ENCODE assay signal across 32 mouse cellular contexts in the genomic region with DNA sequence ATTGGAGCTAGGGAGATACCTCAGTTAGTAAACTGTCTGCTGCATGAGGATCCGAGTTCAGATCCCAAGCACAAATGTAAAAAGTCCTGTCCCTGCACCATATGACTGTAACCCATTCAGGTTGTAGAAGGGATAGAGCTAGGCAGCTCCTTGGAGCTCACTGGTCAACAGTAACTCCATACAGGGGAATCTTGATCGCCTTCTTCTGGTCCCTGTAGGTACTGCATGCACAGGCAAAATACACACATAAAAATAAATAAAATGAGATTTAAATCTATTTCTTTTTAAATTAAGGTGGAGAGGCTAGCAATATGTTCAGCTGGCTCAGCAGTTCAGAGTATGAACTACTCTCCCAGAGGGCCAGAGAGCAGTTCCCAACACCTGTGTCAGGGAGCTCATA. TPM values are rescaled to one million over a fixed set of nuclear protein-coding genes. Genes with fewer than 3 reads are reported as not detected.
A peak's percentile ranks its signal among the peaks of the same experiment; 100 is the strongest.
DNase-seq lines count a peak whose midpoint lies in the region; ATAC-seq and TF ChIP-seq lines count a peak whose summit lies in the region.
"Had no signal": no experiment of that assay in that cellular context is flagged by ENCODE, and none has a peak within 500 bp of the region (broad histone marks: within the 10 kb centered on the region; RNA-seq: fewer than 3 reads in every experiment).

No protein-coding gene starts in this region.

- no peaks in the 10 kb centered on the region for H3K9me3 ChIP-seq in hindbrain, postnatal 0 days (ENCODE audit: low read length)
- H3K9me3 ChIP-seq in hindbrain, embryonic 12.5 days (replicated peaks) = no peaks in the 10 kb centered on the region
- H3K9me3 ChIP-seq: embryonic facial prominence, embryonic 13.5 days; hindbrain, embryonic 10.5 days; kidney, embryonic 15.5 days; liver, embryonic 15.5 days; megakaryocyte, embryonic 14.5 days; midbrain, embryonic 12.5 days had no signal

- DNase-seq in hindbrain, postnatal 0 days (ENCODE audit: low spot score) = no peak
- DNase-seq in 3T3-L1 (ENCODE audit: low read depth, low spot score) (peak; percentile 34), ES-CJ7 (ENCODE audit: low read depth, low spot score) (peak; percentile 38), R1 (ENCODE audit: low read depth, low spot score) (peak; percentile 49)
- DNase-seq in cerebellum, adult 2 months = no peak
- no peak for DNase-seq in layer of hippocampus, postnatal 10 days (ENCODE audit: low spot score in 2 of 2)
- no peak for DNase-seq in ovary, adult 18-20 months (ENCODE audit: low spot score)
- DNase-seq: adrenal gland, postnatal 10 days; cerebellum, adult 11 months; cerebellum, adult 9-11 months; gastrocnemius, adult 2 months; gastrocnemius, postnatal 36 days; heart, adult 2 months; heart, postnatal 14 days; kidney, adult 11 months; kidney, postnatal 36 days; lung, postnatal 4 days; retina, postnatal 1 day; right cerebral cortex, postnatal 14 days had no signal

- H3K4me2 ChIP-seq in hindbrain, postnatal 0 days (ENCODE audit: low read depth, low read length) = no peak overlapping the region
- H3K4me2 ChIP-seq in hindbrain, embryonic 12.5 days (replicated peaks) = no peak overlapping the region
- H3K4me2 ChIP-seq: embryonic facial prominence, embryonic 13.5 days; kidney, embryonic 15.5 days; liver, embryonic 15.5 days; midbrain, embryonic 12.5 days had no signal

- no peak for ATAC-seq in hindbrain, postnatal 0 days
- no peak for ATAC-seq in hindbrain, embryonic 12.5 days (ENCODE audit: low FRiP score)
- ATAC-seq: CD4-positive, CD25-positive, alpha-beta regulatory T cell, adult 4 months; forebrain, embryonic 16.5 days; hindbrain, embryonic 16.5 days had no signal

- TF ChIP-seq CTCF in hindbrain, postnatal 0 days (IDR thresholded peaks at IDR 0.05; ENCODE audit: low read depth) = 0 out of 2 replicates have a peak, but pooled peaks have one; percentile 7
- TF ChIP-seq CTCF in cerebellum, adult 2 months (IDR thresholded peaks at IDR 0.05; ENCODE audit: borderline replicate concordance, insufficient read depth, low read depth, low read length) = no peak

- H3K4me1 ChIP-seq in hindbrain, postnatal 0 days (ENCODE audit: insufficient read depth, low read length) = no peaks in the 10 kb centered on the region
- H3K4me1 ChIP-seq in hindbrain, embryonic 12.5 days = no peaks in the 10 kb centered on the region
- no peaks in the 10 kb centered on the region for H3K4me1 ChIP-seq in cerebellum, adult 2 months (ENCODE audit: control insufficient read depth, insufficient read depth, low read length)
- H3K4me1 ChIP-seq: embryonic facial prominence, embryonic 13.5 days; forebrain, embryonic 10.5 days; hindbrain, embryonic 10.5 days; kidney, embryonic 15.5 days; liver, embryonic 15.5 days; megakaryocyte, embryonic 14.5 days; midbrain, embryonic 12.5 days had no signal

- no peak for TF ChIP-seq POLR2A in cerebellum, adult 2 months (IDR thresholded peaks at IDR 0.05; ENCODE audit: borderline replicate concordance, insufficient read depth, low read length)

- 74% methylated on average over 2 of the region's 2 CpGs for WGBS in hindbrain, postnatal 0 days
- 79% methylated on average over 2 of the region's 2 CpGs for WGBS in hindbrain, embryonic 12.5 days
- WGBS in cerebellum, adult 2 months = 78% methylated on average over 2 of the region's 2 CpGs

- H3K36me3 ChIP-seq in hindbrain, postnatal 0 days (ENCODE audit: insufficient read depth, low read length) = no peaks in the 10 kb centered on the region
- no peaks in the 10 kb centered on the region for H3K36me3 ChIP-seq in hindbrain, embryonic 12.5 days
- H3K36me3 ChIP-seq: forebrain, embryonic 10.5 days; hindbrain, embryonic 10.5 days; kidney, embryonic 15.5 days; liver, embryonic 15.5 days; midbrain, embryonic 12.5 days had no signal

- no peak overlapping the region for H3K27ac ChIP-seq in hindbrain, postnatal 0 days
- H3K27ac ChIP-seq in hindbrain, embryonic 12.5 days = no peak overlapping the region
- no peak overlapping the region for H3K27ac ChIP-seq in cerebellum, adult 2 months (ENCODE audit: insufficient read depth, low read length)
- H3K27ac ChIP-seq: embryonic facial prominence, embryonic 13.5 days; forebrain, embryonic 10.5 days; gastrocnemius, adult 2 months; heart, adult 2 months; hindbrain, embryonic 10.5 days; kidney, embryonic 15.5 days; liver, embryonic 15.5 days; midbrain, embryonic 12.5 days had no signal

- H3K4me3 ChIP-seq in hindbrain, postnatal 0 days (ENCODE audit: low read length) = no peak overlapping the region
- H3K4me3 ChIP-seq in hindbrain, embryonic 12.5 days = no peak overlapping the region
- no peak overlapping the region for H3K4me3 ChIP-seq in cerebellum, adult 2 months (replicated peaks; ENCODE audit: insufficient read depth, low read depth, low read length)
- H3K4me3 ChIP-seq: embryonic facial prominence, embryonic 13.5 days; forebrain, embryonic 10.5 days; gastrocnemius, adult 2 months; heart, adult 2 months; hindbrain, embryonic 10.5 days; kidney, embryonic 15.5 days; liver, embryonic 15.5 days; megakaryocyte, embryonic 14.5 days; midbrain, embryonic 12.5 days had no signal

- H3K27me3 ChIP-seq in hindbrain, postnatal 0 days (ENCODE audit: insufficient read depth, low read length) = no peaks in the 10 kb centered on the region
- no peaks in the 10 kb centered on the region; the same call in 1 of the 2 replicates for H3K27me3 ChIP-seq in hindbrain, embryonic 12.5 days
- no peaks in the 10 kb centered on the region for H3K27me3 ChIP-seq in cerebellum, adult 2 months (ENCODE audit: control insufficient read depth, insufficient read depth, low read length)
- H3K27me3 ChIP-seq: embryonic facial prominence, embryonic 13.5 days had no signal

- H3K9ac ChIP-seq in hindbrain, postnatal 0 days (replicated peaks; ENCODE audit: low read length) = no peak overlapping the region
- H3K9ac ChIP-seq in hindbrain, embryonic 12.5 days = no peak overlapping the region
- H3K9ac ChIP-seq: embryonic facial prominence, embryonic 13.5 days; kidney, embryonic 15.5 days; liver, embryonic 15.5 days; midbrain, embryonic 12.5 days had no signal

RNA-seq across cellular contexts. Expression of a gene that starts 16.2 kb away (rescaled TPM):
- 8.2 and 9.6 TPM in 2 replicates for total RNA-seq in hindbrain, postnatal 0 days (2014; rRNA removed)
- polyA plus RNA-seq in hindbrain, postnatal 0 days (2015; fragmentation: Nextera tagmentation; extraction: Ambion mirVana) = 2.5 and 3.4 TPM in 2 replicates
- 0.66 and 0.67 TPM in 2 replicates for polyA plus RNA-seq in hindbrain, embryonic 12.5 days (2016; fragmentation: Nextera tagmentation; extraction: Ambion mirVana)
- 80.2 and 86.8 TPM in 2 replicates for polyA plus RNA-seq in cerebellum, adult 2 months (2012; rRNA removed)
- total RNA-seq in layer of hippocampus, postnatal 10 days (2021) = 10 to 100 TPM; 34.1 to 34.5 TPM
- total RNA-seq: gastrocnemius, postnatal 36 days had no signal
- polyA plus RNA-seq: CD4-positive, CD25-positive, alpha-beta regulatory T cell, adult 4 months had no signal

RNA-seq across cellular contexts. Expression of a gene that starts 35.9 kb away (rescaled TPM):
- 0.07 and 0.26 TPM in 2 replicates for total RNA-seq in hindbrain, postnatal 0 days (2014; rRNA removed)
- 0.15 and 0.19 TPM in 2 replicates for polyA plus RNA-seq in hindbrain, postnatal 0 days (2015; fragmentation: Nextera tagmentation; extraction: Ambion mirVana)
- polyA plus RNA-seq in hindbrain, embryonic 12.5 days (2016; fragmentation: Nextera tagmentation; extraction: Ambion mirVana) = 1.3 and 1.6 TPM in 2 replicates
- polyA plus RNA-seq in cerebellum, adult 2 months (2012; rRNA removed) = 0.10 and 0.11 TPM in 2 replicates
- 1 to 10 TPM in 1 of 2 experiments, under 1 TPM in 1; 0.75 to 1.0 TPM for total RNA-seq in layer of hippocampus, postnatal 10 days (2021)
- total RNA-seq: adrenal gland, postnatal 10 days; common myeloid progenitor, adult 5-6 weeks; gastrocnemius, adult 2 months; gastrocnemius, postnatal 36 days; liver, adult 2 months had no signal
- polyA plus RNA-seq: liver, adult 2 months; liver, embryonic 15.5 days had no signal

Comparison
In these comparisons a context has a peak if more than half of its experiments do, and no peak if none do; other contexts are left out.
1. DNase-seq: peak in 3T3-L1 (single experiment), ES-CJ7 (single experiment) and R1 (single experiment); none in hindbrain, postnatal 0 days (single experiment), cerebellum, adult 2 months (0 of 2), layer of hippocampus, postnatal 10 days (0 of 2) and ovary, adult 18-20 months (single experiment).
2. RNA of a gene that starts 16.2 kb away (polyA plus RNA-seq): 80.2 to 86.8 TPM in cerebellum, adult 2 months; 2.5 to 3.4 TPM in hindbrain, postnatal 0 days and 0.66 to 0.67 TPM in hindbrain, embryonic 12.5 days; every median in the first group is over 10 times any median in the second.